7 mouse cellular contexts compared by ENCODE assay signal in genomic region chr5:124247986-124248626, GRCm38 (mm10). TPM values are rescaled to one million over a fixed set of nuclear protein-coding genes. Genes with fewer than 3 reads are reported as not detected.
DNase-seq lines count a peak whose midpoint lies in the region; ATAC-seq and TF ChIP-seq lines count a peak whose summit lies in the region.

No protein-coding gene starts in this region.

- TF ChIP-seq CTCF in embryonic fibroblast, embryonic 13.5 days (IDR thresholded peaks at IDR 0.05; ENCODE audit: borderline replicate concordance, insufficient read depth, low read length), result no peak
- TF ChIP-seq CTCF in liver, adult 2 months (IDR thresholded peaks at IDR 0.05; ENCODE audit: low read depth, low read length), result no peak

- no peak for DNase-seq in hindbrain, embryonic 10.5 days (ENCODE audit: low spot score)
- peak; percentile 76 for DNase-seq in liver, adult 2 months (ENCODE audit: extremely low read depth, low read depth, low spot score)
- DNase-seq in layer of hippocampus, postnatal 10 days (ENCODE audit: low spot score in 2 of 2), result no peak

- no peak overlapping the region for H3ac ChIP-seq in myocyte (ENCODE audit: control insufficient read depth, insufficient read length)

- peak overlapping the region; percentile 83 for H3K27ac ChIP-seq in brown adipose tissue, adult 24 weeks (replicated peaks; ENCODE audit: low read depth, low read length)
- H3K27ac ChIP-seq in embryonic fibroblast, embryonic 13.5 days (ENCODE audit: insufficient read depth, low read length), result no peak overlapping the region
- peak overlapping the region; percentile 90 for H3K27ac ChIP-seq in hindbrain, embryonic 10.5 days
- H3K27ac ChIP-seq in liver, adult 2 months (replicated peaks; ENCODE audit: insufficient read depth, low read depth, low read length), result peak overlapping the region; percentile 55

- no peaks in the 10 kb centered on the region for H3K9me3 ChIP-seq in hindbrain, embryonic 10.5 days

- peak overlapping the region; percentile 94 for H3K4me3 ChIP-seq in brown adipose tissue, adult 24 weeks (ENCODE audit: insufficient read depth, low read depth, low read length)
- peak overlapping the region; percentile 45; the same call in 1 of the 2 replicates for H3K4me3 ChIP-seq in embryonic fibroblast, embryonic 13.5 days (ENCODE audit: insufficient read depth, low read length)
- H3K4me3 ChIP-seq in hindbrain, embryonic 10.5 days, result peak overlapping the region; percentile 73
- H3K4me3 ChIP-seq in liver, adult 2 months (ENCODE audit: insufficient read depth, low read depth, low read length), result peak overlapping the region; percentile 25
- H3K4me3 ChIP-seq in myocyte, result peak overlapping the region; percentile 23

- H3K79me2 ChIP-seq in liver, adult 2 months (ENCODE audit: control insufficient read depth, insufficient read depth, low read length), result peaks cover 51% of the 10 kb centered on the region
- H3K79me2 ChIP-seq in myocyte (ENCODE audit: control insufficient read depth, insufficient read depth), result no peaks in the 10 kb centered on the region

- no peak overlapping the region for H3K4me2 ChIP-seq in myocyte (ENCODE audit: low read depth)

- H3K9ac ChIP-seq in liver, adult 2 months (ENCODE audit: low read depth, low read length), result peak overlapping the region; percentile 40

- peaks cover 8% of the 10 kb centered on the region; the same call in 1 of the 2 replicates for H3K27me3 ChIP-seq in hindbrain, embryonic 10.5 days (ENCODE audit: insufficient read depth, poor library complexity, severe bottlenecking)
- H3K27me3 ChIP-seq in liver, adult 2 months (ENCODE audit: control insufficient read depth, insufficient read depth, low read length), result no peaks in the 10 kb centered on the region
- no peaks in the 10 kb centered on the region for H3K27me3 ChIP-seq in myocyte (ENCODE audit: control insufficient read depth, insufficient read depth, insufficient read length)

- peaks cover 16% of the 10 kb centered on the region for H3K36me3 ChIP-seq in hindbrain, embryonic 10.5 days
- H3K36me3 ChIP-seq in liver, adult 2 months (ENCODE audit: control insufficient read depth, insufficient read depth, low read length), result peaks cover 5% of the 10 kb centered on the region
- H3K36me3 ChIP-seq in myocyte (ENCODE audit: control insufficient read depth, insufficient read depth), result no peaks in the 10 kb centered on the region

- no peak for ATAC-seq in erythroid progenitor cell, adult 5-6 weeks (replicated peaks; ENCODE audit: low FRiP score, poor library complexity, severe bottlenecking)

- no peak for TF ChIP-seq POLR2A in embryonic fibroblast, embryonic 13.5 days (IDR thresholded peaks at IDR 0.05; ENCODE audit: low read depth, low read length)
- TF ChIP-seq POLR2A in liver, adult 2 months (IDR thresholded peaks at IDR 0.05; ENCODE audit: extremely low read depth, insufficient read depth, low read length), result no peak
- no peak for TF ChIP-seq POLR2A in myocyte (IDR thresholded peaks at IDR 0.05; ENCODE audit: insufficient read length, low read depth)

- 16% methylated on average over 9 of the region's 9 CpGs for WGBS in hindbrain, embryonic 10.5 days
- 24% methylated on average over 9 of the region's 9 CpGs for WGBS in liver, adult 2 months

- peaks cover 16% of the 10 kb centered on the region for H3K4me1 ChIP-seq in brown adipose tissue, adult 24 weeks (ENCODE audit: control insufficient read depth, insufficient read depth, insufficient read length, low read length)
- H3K4me1 ChIP-seq in embryonic fibroblast, embryonic 13.5 days (ENCODE audit: control insufficient read depth, insufficient read depth, low read length), result peaks cover 6% of the 10 kb centered on the region
- peaks cover 37% of the 10 kb centered on the region for H3K4me1 ChIP-seq in hindbrain, embryonic 10.5 days (replicated peaks)
- H3K4me1 ChIP-seq in liver, adult 2 months (ENCODE audit: control insufficient read depth, insufficient read depth, low read length), result peaks cover 24% of the 10 kb centered on the region

TF ChIP-seq in myocyte, 11 proteins besides CTCF, POLR2A, EP300 and RAD21:
- TF ChIP-seq MYOG (IDR thresholded peaks at IDR 0.05; ENCODE audit: control insufficient read depth in 1 of 3, insufficient read depth in 1 of 3, insufficient read length in 2 of 3, low read depth in 2 of 3), result no peak
- TF ChIP-seq TCF12 (IDR thresholded peaks at IDR 0.05; ENCODE audit: insufficient read depth, poor library complexity, severe bottlenecking), result no peak
- no peak for TF ChIP-seq SRF (IDR thresholded peaks at IDR 0.05; ENCODE audit: control insufficient read depth, insufficient read length, low read depth)
- no peak for TF ChIP-seq REST (IDR thresholded peaks at IDR 0.05; ENCODE audit: insufficient read depth, insufficient read length)
- no peak for TF ChIP-seq CEBPB (IDR thresholded peaks at IDR 0.05; ENCODE audit: insufficient read depth, poor library complexity, severe bottlenecking)
- TF ChIP-seq MYOD1 (IDR thresholded peaks at IDR 0.05; ENCODE audit: control insufficient read depth in 1 of 3, insufficient read length in 2 of 3, low read depth in 2 of 3), result no peak
- no peak for TF ChIP-seq E2F4 (IDR thresholded peaks at IDR 0.05; ENCODE audit: insufficient read depth)
- no peak for TF ChIP-seq USF1 (IDR thresholded peaks at IDR 0.05; ENCODE audit: low read depth)
- no peak for TF ChIP-seq POLR2AphosphoS2 (IDR thresholded peaks at IDR 0.05; ENCODE audit: insufficient read length, low read depth)
- TF ChIP-seq TCF3 (IDR thresholded peaks at IDR 0.05; ENCODE audit: insufficient read length, low read depth), result no peak
- TF ChIP-seq MAX (IDR thresholded peaks at IDR 0.05; ENCODE audit: low read depth), result no peak

RNA-seq across cellular contexts. Expression of gene Pitpnm2, which starts 1.5 kb away (rescaled TPM):
- 20.3 and 21.8 TPM in 2 replicates for polyA plus RNA-seq in brown adipose tissue, adult 24 weeks (2012; ENCODE audit: insufficient read depth, insufficient read length, missing spikeins)
- 22.7 and 28.9 TPM in 2 replicates for polyA plus RNA-seq in embryonic fibroblast, embryonic 13.5 days (2011; ENCODE audit: insufficient read length, low read depth, missing spikeins)
- polyA plus RNA-seq in hindbrain, embryonic 10.5 days (2016; fragmentation: Nextera tagmentation; extraction: Ambion mirVana), result 3.2 and 3.6 TPM in 2 replicates
- 10.6 and 13.9 TPM in 2 replicates for total RNA-seq in liver, adult 2 months (2014; rRNA removed)
- 25.5 and 30.3 TPM in 2 replicates for polyA plus RNA-seq in liver, adult 2 months (2012; rRNA removed)
- 5.3 TPM for polyA plus RNA-seq in myocyte (2012; fragmentation: generic; extraction: Trizol)
- total RNA-seq in layer of hippocampus, postnatal 10 days (2021), result 100 to 1,000 TPM; 125 to 126 TPM
- total RNA-seq in erythroid progenitor cell, adult 5-6 weeks (2015; ENCODE audit: low replicate concordance), result 0.42 and 2.5 TPM in 2 replicates
- total RNA-seq in erythroid progenitor cell, adult 5-6 weeks (2017; ENCODE audit: low replicate concordance), result 0.51 and 0.76 TPM in 2 replicates

Comparison
In these comparisons a context has a peak if more than half of its experiments do, and no peak if none do; other contexts are left out.
1. H3K4me3 ChIP-seq: peak in every context shown above with its lines; median percentile 94 in brown adipose tissue, adult 24 weeks; 73 in hindbrain, embryonic 10.5 days; 45 in embryonic fibroblast, embryonic 13.5 days; 25 in liver, adult 2 months; 23 in myocyte.